Mouse (Mus musculus) heart, embryonic 12.5 days (tissue): ENCODE measurements around the gene Otud5. TPM values are rescaled to one million over a fixed set of nuclear protein-coding genes. Genes with fewer than 3 reads are reported as not detected.
"Not testable (repeated sequence)": the region's sequence is repeated elsewhere in the genome, so short reads cannot be mapped to it uniquely, and the experiment has no call there.

Source experiments
- ATAC-seq: fragments of 200-750 bp; cut with Nextera tagmentation; 2 replicates; pipeline ENCODE4 v1.8.0; 2017; ENCODE audit warnings: moderate TSS enrichment, moderate library complexity; ENCODE audit not compliant: insufficient number of reproducible peaks, low FRiP score
- H3K27ac ChIP-seq: fragments of 300-500 bp; sonication (generic); 2 replicates; pipeline ENCODE4 v1.5.1; 2016; ENCODE audit warnings: mild to moderate bottlenecking, moderate library complexity; ENCODE audit not compliant: poor library complexity, severe bottlenecking
- H3K27me3 ChIP-seq: fragments of 300-500 bp; sonication (generic); replicated peaks from 2 replicates; pipeline ENCODE4 v1.6.1; 2016; ENCODE audit warnings: mild to moderate bottlenecking, moderate library complexity
- H3K36me3 ChIP-seq: fragments of 300-500 bp; sonication (generic); 2 replicates; pipeline ENCODE4 v1.6.1; 2016; ENCODE audit warnings: mild to moderate bottlenecking, moderate library complexity
- H3K4me1 ChIP-seq: fragments of 300-500 bp; sonication (generic); replicated peaks from 2 replicates; pipeline ENCODE4 v1.6.1; 2016; ENCODE audit warnings: mild to moderate bottlenecking
- H3K4me2 ChIP-seq: fragments of 300-500 bp; sonication (generic); 2 replicates; pipeline ENCODE4 v1.6.1; 2016; ENCODE audit warnings: mild to moderate bottlenecking, moderate library complexity
- H3K4me3 ChIP-seq: fragments of 300-500 bp; sonication (generic); 2 replicates; pipeline ENCODE4 v1.5.1; 2016; ENCODE audit warnings: mild to moderate bottlenecking
- H3K9ac ChIP-seq: fragments of 300-500 bp; sonication (generic); 2 replicates; pipeline ENCODE4 v1.6.1; 2016; ENCODE audit warnings: mild to moderate bottlenecking, moderate library complexity
- H3K9me3 ChIP-seq: fragments of 300-500 bp; sonication (generic); replicated peaks from 2 replicates; pipeline ENCODE4 v1.6.1; 2016; ENCODE audit warnings: mild to moderate bottlenecking, moderate library complexity
- WGBS: fragments of 180-500 bp; shearing (Covaris S2); methylation state at CpG from one replicate; pipeline ENCODE4 v1.1.7; 2016; 5-methylcytosine and 5-hydroxymethylcytosine counted together
- polyA plus RNA-seq: library from polyadenylated mRNA; unstranded; fragments of >200 nt; fragmentation: Nextera tagmentation; extraction: Ambion mirVana; gene quantifications from 2 replicates; pipeline ENCODE4 v1.2.1, GENCODE M21; 2016

Otud5 gene
- polyA plus RNA-seq: 41.1 and 41.2 TPM in 2 replicates

- no peaks in the 10 kb centered on the region for H3K27me3 ChIP-seq
- peak within 1 kb of the TSS; percentile 89 for H3K27ac ChIP-seq
- peak within 1 kb of the TSS; percentile 93 for H3K9ac ChIP-seq
- peak within 1 kb of the TSS; percentile 80 for H3K4me2 ChIP-seq
- peaks cover 8% of the 10 kb centered on the region for H3K4me1 ChIP-seq
- H3K36me3 ChIP-seq: no peaks in the 10 kb centered on the region; the same call in 1 of the 2 replicates
- 18% methylated on average over 74 of the region's 74 CpGs for WGBS
- peak; percentile 95 for ATAC-seq
- peak within 1 kb of the TSS; percentile 96 for H3K4me3 ChIP-seq
- 0 out of 2 replicates have a peak, but pooled peaks cover 3% of the 10 kb centered on the region for H3K9me3 ChIP-seq
Observed at GRCm38 (mm10) chrX:7841163-7842162, at the start of gene Otud5. TSS of gene Otud5 (plus strand) at chrX:7841364.

- Histone ChIP-seq H3K4me1 (0 out of 2 replicates have a peak, but pooled peaks cover 6% of the 10 kb centered on the region), H3K9me3 (no peaks in the 10 kb centered on the region), H3K9ac (no peak overlapping the region), H3K4me2 (no peak overlapping the region), H3K36me3 (0 out of 2 replicates have a peak, but pooled peaks cover 6% of the 10 kb centered on the region), H3K27me3 (no peaks in the 10 kb centered on the region), H3K27ac (no peak overlapping the region), H3K4me3 (no peak overlapping the region)
- no peak for ATAC-seq
- WGBS: 41% methylated on average over 3 of the region's 3 CpGs
Observed at GRCm38 (mm10) chrX:7793361-7793760, 47.8 kb upstream of the Otud5 start.

GRCm38 (mm10) chrX:7795016-7795415, 46.1 kb upstream of the Otud5 start:
- 21% methylated on average over 7 of the region's 7 CpGs for WGBS
- Histone ChIP-seq H3K4me3 (no peak overlapping the region), H3K9ac (no peak overlapping the region), H3K9me3 (no peaks in the 10 kb centered on the region), H3K27ac (no peak overlapping the region), H3K4me1 (0 out of 2 replicates have a peak, but pooled peaks cover 6% of the 10 kb centered on the region), H3K27me3 (no peaks in the 10 kb centered on the region), H3K4me2 (no peak overlapping the region), H3K36me3 (peaks cover 14% of the 10 kb centered on the region; the same call in 1 of the 2 replicates)
- ATAC-seq: no peak

GRCm38 (mm10) chrX:7797327-7797726, 43.8 kb upstream of the Otud5 start:
- no peaks in the 10 kb centered on the region for H3K9me3 ChIP-seq
- H3K4me3 ChIP-seq: no peak overlapping the region
- peaks cover 26% of the 10 kb centered on the region; the same call in 1 of the 2 replicates for H3K36me3 ChIP-seq
- no peak overlapping the region for H3K27ac ChIP-seq
- no peaks in the 10 kb centered on the region for H3K27me3 ChIP-seq
- 76% methylated on average over 3 of the region's 3 CpGs for WGBS
- H3K9ac ChIP-seq: no peak overlapping the region
- no peaks in the 10 kb centered on the region for H3K4me1 ChIP-seq
- no peak for ATAC-seq
- H3K4me2 ChIP-seq: no peak overlapping the region

GRCm38 (mm10) chrX:7802157-7802556, 39.0 kb upstream of the Otud5 start:
- 91% methylated on average over 2 of the region's 2 CpGs for WGBS
- not testable (repeated sequence) for H3K4me2 ChIP-seq, ATAC-seq, H3K27ac ChIP-seq, H3K9ac ChIP-seq, H3K9me3 ChIP-seq, H3K4me1 ChIP-seq, H3K4me3 ChIP-seq, H3K27me3 ChIP-seq
- H3K36me3 ChIP-seq: peaks cover 36% of the 10 kb centered on the region

- not testable (repeated sequence) for H3K27me3 ChIP-seq, ATAC-seq, H3K4me3 ChIP-seq, H3K4me1 ChIP-seq, H3K9me3 ChIP-seq, H3K27ac ChIP-seq, H3K4me2 ChIP-seq, H3K9ac ChIP-seq
- H3K36me3 ChIP-seq: peaks cover 56% of the 10 kb centered on the region
- WGBS: 49% methylated on average over 8 of the region's 8 CpGs
Observed at GRCm38 (mm10) chrX:7815016-7815415, 26.1 kb upstream of the Otud5 start.

GRCm38 (mm10) chrX:7821865-7822779, 19.0 kb upstream of the Otud5 start, which contains the start of gene Kcnd1:
TSS of gene Kcnd1 (plus strand) at chrX:7822289.
- Histone ChIP-seq H3K36me3 (peaks cover 20% of the 10 kb centered on the region), H3K9me3 (peaks cover 4% of the 10 kb centered on the region), H3K27ac (no peak within 1 kb of the TSS), H3K4me2 (peak within 1 kb of the TSS; percentile 81), H3K4me1 (peaks cover 8% of the 10 kb centered on the region), H3K4me3 (peak within 1 kb of the TSS; percentile 53), H3K27me3 (no peaks in the 10 kb centered on the region), H3K9ac (peak within 1 kb of the TSS; percentile 63)
- 10% methylated on average over 23 of the region's 24 CpGs for WGBS
- ATAC-seq: no peak; the same call in 1 of the 2 replicates

- H3K36me3 ChIP-seq: no peaks in the 10 kb centered on the region; the same call in 1 of the 2 replicates
- H3K4me2 ChIP-seq: no peak overlapping the region
- 53% methylated on average over 1 of the region's 1 CpGs for WGBS
- H3K27ac ChIP-seq: no peak overlapping the region
- no peak overlapping the region for H3K4me3 ChIP-seq
- 0 out of 2 replicates have a peak, but pooled peaks cover 2% of the 10 kb centered on the region for H3K9me3 ChIP-seq
- H3K27me3 ChIP-seq: no peaks in the 10 kb centered on the region
- no peaks in the 10 kb centered on the region for H3K4me1 ChIP-seq
- no peak overlapping the region for H3K9ac ChIP-seq
- ATAC-seq: no peak
Observed at GRCm38 (mm10) chrX:7837146-7837545, 4.0 kb upstream of the Otud5 start.

GRCm38 (mm10) chrX:7840842-7841162, 362 bp upstream of the Otud5 start:
- 0 out of 2 replicates have a peak, but pooled peaks cover 3% of the 10 kb centered on the region for H3K9me3 ChIP-seq
- no peaks in the 10 kb centered on the region; the same call in 1 of the 2 replicates for H3K36me3 ChIP-seq
- peak overlapping the region; percentile 96 for H3K4me3 ChIP-seq
- no peak for ATAC-seq
- peak overlapping the region; percentile 59; the same call in 1 of the 2 replicates for H3K27ac ChIP-seq
- no peaks in the 10 kb centered on the region for H3K27me3 ChIP-seq
- peaks cover 8% of the 10 kb centered on the region for H3K4me1 ChIP-seq
- peak overlapping the region; percentile 57 for H3K4me2 ChIP-seq
- WGBS: 14% methylated on average over 7 of the region's 7 CpGs
- no peak overlapping the region for H3K9ac ChIP-seq

GRCm38 (mm10) chrX:7842318-7842717, 1.2 kb downstream of the Otud5 start:
- H3K9me3 ChIP-seq: 0 out of 2 replicates have a peak, but pooled peaks cover 3% of the 10 kb centered on the region
- H3K4me3 ChIP-seq: peak overlapping the region; percentile 96
- peak overlapping the region; percentile 80 for H3K4me2 ChIP-seq
- H3K9ac ChIP-seq: peak overlapping the region; percentile 93
- H3K27me3 ChIP-seq: no peaks in the 10 kb centered on the region
- 13% methylated on average over 32 of the region's 42 CpGs for WGBS
- H3K36me3 ChIP-seq: no peaks in the 10 kb centered on the region
- ATAC-seq: peak; percentile 0; the same call in 1 of the 2 replicates
- peaks cover 8% of the 10 kb centered on the region for H3K4me1 ChIP-seq
- peak overlapping the region; percentile 88 for H3K27ac ChIP-seq
